Mouse (Mus musculus) layer of hippocampus, postnatal 10 days (tissue): ENCODE results near the gene Atp6v1g1. TPM values are rescaled to one million over a fixed set of nuclear protein-coding genes. Genes with fewer than 3 reads are reported as not detected.

ENCODE experiments used
- DNase-seq, 2 experiments: peaks; one replicate each; pipeline ENCODE4 v3.0.0; 2021; ENCODE audit warnings: low spot score in 2 of 2
- long read RNA-seq: library from polyadenylated mRNA; stranded (forward); transcript quantifications from one replicate; pipeline ENCODE4 v2.0.0, GENCODE M21; 2023
- total RNA-seq, 2 experiments: library from RNA; stranded (reverse); gene quantifications; 2 replicates each; pipeline ENCODE4 v1.2.3; 2021

Gene Atp6v1g1
- 100 to 1,000 TPM; 131 to 135 TPM for total RNA-seq
- long read RNA-seq, transcript Atp6v1g1-201 (3 exons, 1,135 nt): major isoform, 298 of 316 reads
- long read RNA-seq, partial matches to known transcripts: 1 of 316 reads
- long read RNA-seq, other reads (novel, unspliced or antisense): 17 of 316 reads

- peak; percentile 91 to 95 for DNase-seq
Observed at GRCm38 (mm10) chr4:63544494-63545230, at the start of gene Atp6v1g1. Gene Atp6v1g1, plus strand, starts transcription at chr4:63544772.

GRCm38 (mm10) chr4:63494967-63495914 lies 49.3 kb upstream of the Atp6v1g1 start:
- DNase-seq: peak; percentile 37 to 54

- DNase-seq: peak; percentile 65 to 75
Observed at GRCm38 (mm10) chr4:63495915-63496278, 48.7 kb upstream of the Atp6v1g1 start, which contains the start of gene Whrn. Gene Whrn, minus strand, starts transcription at chr4:63495991.

GRCm38 (mm10) chr4:63496312-63496711 lies 48.3 kb upstream of the Atp6v1g1 start:
- DNase-seq: no peak

GRCm38 (mm10) chr4:63498346-63498745 lies 46.2 kb upstream of the Atp6v1g1 start:
- DNase-seq: no peak

GRCm38 (mm10) chr4:63501050-63501449 lies 43.5 kb upstream of the Atp6v1g1 start:
- no peak for DNase-seq

- DNase-seq: no peak
Observed at GRCm38 (mm10) chr4:63503949-63504348, 40.6 kb upstream of the Atp6v1g1 start.

- DNase-seq: no peak
Observed at GRCm38 (mm10) chr4:63507478-63507877, 37.1 kb upstream of the Atp6v1g1 start.

GRCm38 (mm10) chr4:63508232-63508631 lies 36.3 kb upstream of the Atp6v1g1 start:
- peak; percentile 68 to 77 for DNase-seq

GRCm38 (mm10) chr4:63512921-63513320 lies 31.7 kb upstream of the Atp6v1g1 start:
- DNase-seq: no peak

- no peak for DNase-seq
Observed at GRCm38 (mm10) chr4:63514454-63514984, 30.1 kb upstream of the Atp6v1g1 start.

- DNase-seq: no peak
Observed at GRCm38 (mm10) chr4:63515021-63515420, 29.6 kb upstream of the Atp6v1g1 start.

- DNase-seq: no peak
Observed at GRCm38 (mm10) chr4:63521813-63522419, 22.7 kb upstream of the Atp6v1g1 start.

- DNase-seq: no peak
Observed at GRCm38 (mm10) chr4:63525514-63525913, 19.1 kb upstream of the Atp6v1g1 start.

GRCm38 (mm10) chr4:63528946-63529345 lies 15.6 kb upstream of the Atp6v1g1 start:
- peak; percentile 49 to 52 for DNase-seq

GRCm38 (mm10) chr4:63530409-63530808 lies 14.2 kb upstream of the Atp6v1g1 start:
- no peak for DNase-seq

GRCm38 (mm10) chr4:63537602-63538001 lies 7.0 kb upstream of the Atp6v1g1 start:
- DNase-seq: no peak

- no peak for DNase-seq
Observed at GRCm38 (mm10) chr4:63542209-63542608, 2.4 kb upstream of the Atp6v1g1 start.

GRCm38 (mm10) chr4:63543746-63544493 lies 652 bp upstream of the Atp6v1g1 start:
- peak; percentile 41 to 53 for DNase-seq

- DNase-seq: no peak
Observed at GRCm38 (mm10) chr4:63545231-63545958, 823 bp downstream of the Atp6v1g1 start.
